Mouse (Mus musculus): ENCODE measurements around the gene Gm14085. TPM values are rescaled to one million over a fixed set of nuclear protein-coding genes. Genes with fewer than 3 reads are reported as not detected.

Gm14085 gene
- polyA plus RNA-seq, 1 experiment from 2014 or later = 0.05 TPM

- no peaks in the 10 kb centered on the region for H3K9me3 ChIP-seq (ENCODE audit: low read length)
- H3K36me3 ChIP-seq (replicated peaks; ENCODE audit: insufficient read depth, low read length) = no peaks in the 10 kb centered on the region
- no peak for DNase-seq
- H3K4me1 ChIP-seq (ENCODE audit: insufficient read depth) = no peaks in the 10 kb centered on the region
- WGBS (ENCODE audit: insufficient replicate concordance) = 48% methylated on average over 1 of the region's 1 CpGs
- H3K4me3 ChIP-seq (ENCODE audit: low read depth, low read length) = no peak overlapping the region
- no peak overlapping the region for H3K27ac ChIP-seq (ENCODE audit: low read depth)
- H3K27me3 ChIP-seq (ENCODE audit: insufficient read depth, low read length) = no peaks in the 10 kb centered on the region
- no peak for TF ChIP-seq EP300 (IDR thresholded peaks at IDR 0.05; ENCODE audit: low read depth)
- H3K4me2 ChIP-seq (ENCODE audit: low read depth, low read length) = no peak overlapping the region
- peak; percentile 56; the same call in 1 of the 2 replicates for ATAC-seq
- H3K9ac ChIP-seq (replicated peaks) = no peak overlapping the region
Observed at GRCm38 (mm10) chr2:122572438-122572837, 87.7 kb downstream of the Gm14085 start.

- no peaks in the 10 kb centered on the region for H3K36me3 ChIP-seq (replicated peaks; ENCODE audit: insufficient read depth, low read length)
- no peaks in the 10 kb centered on the region for H3K4me1 ChIP-seq (ENCODE audit: insufficient read depth)
- ATAC-seq (no peak), DNase-seq (no peak)
- H3K4me2 ChIP-seq (ENCODE audit: low read depth, low read length) = no peak overlapping the region
- H3K4me3 ChIP-seq (ENCODE audit: low read depth, low read length) = no peak overlapping the region
- no peaks in the 10 kb centered on the region for H3K9me3 ChIP-seq (ENCODE audit: low read length)
- H3K9ac ChIP-seq (replicated peaks) = no peak overlapping the region
- 57% methylated on average over 11 of the region's 11 CpGs for WGBS (ENCODE audit: insufficient replicate concordance)
- no peaks in the 10 kb centered on the region for H3K27me3 ChIP-seq (ENCODE audit: insufficient read depth, low read length)
- no peak overlapping the region for H3K27ac ChIP-seq (ENCODE audit: low read depth)
- TF ChIP-seq CTCF (IDR thresholded peaks at IDR 0.05; ENCODE audit: low read depth) = no peak
- no peak for TF ChIP-seq EP300 (IDR thresholded peaks at IDR 0.05; ENCODE audit: low read depth)
Observed at GRCm38 (mm10) chr2:122575470-122575869, 90.7 kb downstream of the Gm14085 start.

GRCm38 (mm10) chr2:122576295-122576694 lies 91.6 kb downstream of the Gm14085 start:
- H3K36me3 ChIP-seq (replicated peaks; ENCODE audit: insufficient read depth, low read length) = no peaks in the 10 kb centered on the region
- no peak overlapping the region for H3K4me3 ChIP-seq (ENCODE audit: low read depth, low read length)
- no peaks in the 10 kb centered on the region for H3K9me3 ChIP-seq (ENCODE audit: low read length)
- H3K4me1 ChIP-seq (ENCODE audit: insufficient read depth) = no peaks in the 10 kb centered on the region
- 39% methylated on average over 5 of the region's 5 CpGs for WGBS (ENCODE audit: insufficient replicate concordance)
- no peaks in the 10 kb centered on the region for H3K27me3 ChIP-seq (ENCODE audit: insufficient read depth, low read length)
- H3K9ac ChIP-seq (replicated peaks) = no peak overlapping the region
- DNase-seq (no peak), ATAC-seq (peak; percentile 49)
- no peak overlapping the region for H3K4me2 ChIP-seq (ENCODE audit: low read depth, low read length)
- H3K27ac ChIP-seq (ENCODE audit: low read depth) = no peak overlapping the region; the same call in 1 of the 2 replicates
- TF ChIP-seq CTCF (IDR thresholded peaks at IDR 0.05; ENCODE audit: low read depth) = no peak
- no peak for TF ChIP-seq EP300 (IDR thresholded peaks at IDR 0.05; ENCODE audit: low read depth)

- Histone ChIP-seq H3K36me3 (replicated peaks; ENCODE audit: insufficient read depth, low read length) (no peaks in the 10 kb centered on the region), H3K27ac (ENCODE audit: low read depth) (no peak overlapping the region), H3K4me3 (ENCODE audit: low read depth, low read length) (no peak overlapping the region), H3K27me3 (ENCODE audit: insufficient read depth, low read length) (no peaks in the 10 kb centered on the region), H3K4me1 (ENCODE audit: insufficient read depth) (no peaks in the 10 kb centered on the region), H3K4me2 (ENCODE audit: low read depth, low read length) (no peak overlapping the region), H3K9me3 (ENCODE audit: low read length) (no peaks in the 10 kb centered on the region), H3K9ac (replicated peaks) (no peak overlapping the region)
- ATAC-seq (no peak), DNase-seq (no peak)
- TF ChIP-seq EP300 (IDR thresholded peaks at IDR 0.05; ENCODE audit: low read depth) (no peak), CTCF (IDR thresholded peaks at IDR 0.05; ENCODE audit: low read depth) (no peak)
- WGBS (ENCODE audit: insufficient replicate concordance) = 71% methylated on average over 1 of the region's 1 CpGs
Observed at GRCm38 (mm10) chr2:122577316-122577715, 92.6 kb downstream of the Gm14085 start.

Other genes with a start within 250 kb of the Gm14085 start
- gene Duox2, start 186.5 kb upstream of the Gm14085 start, polyA plus RNA-seq (2015; fragmentation: Nextera tagmentation; extraction: Ambion mirVana) = 0.02 TPM in 2 replicates
- not detected in 2 replicates for gene Duoxa2, start 186.0 kb upstream of the Gm14085 start, polyA plus RNA-seq (2015; fragmentation: Nextera tagmentation; extraction: Ambion mirVana)
- not detected in 2 replicates for gene Duoxa1, start 171.2 kb upstream of the Gm14085 start, polyA plus RNA-seq (2015; fragmentation: Nextera tagmentation; extraction: Ambion mirVana)
- not detected in 2 replicates for gene Duox1, start 169.3 kb upstream of the Gm14085 start, polyA plus RNA-seq (2015; fragmentation: Nextera tagmentation; extraction: Ambion mirVana)
- 1.2 and 1.3 TPM in 2 replicates for gene Shf, start 115.8 kb upstream of the Gm14085 start, polyA plus RNA-seq (2015; fragmentation: Nextera tagmentation; extraction: Ambion mirVana)
- 1.8 TPM in 2 replicates for gene Slc28a2, start 58.5 kb upstream of the Gm14085 start, polyA plus RNA-seq (2015; fragmentation: Nextera tagmentation; extraction: Ambion mirVana)
- 28.0 and 30.6 TPM in 2 replicates for gene Gatm, start 126.4 kb downstream of the Gm14085 start, polyA plus RNA-seq (2015; fragmentation: Nextera tagmentation; extraction: Ambion mirVana)
- gene AA467197, start 152.0 kb downstream of the Gm14085 start, polyA plus RNA-seq (2015; fragmentation: Nextera tagmentation; extraction: Ambion mirVana) = 6.0 and 6.8 TPM in 2 replicates
- gene Slc30a4, start 217.7 kb downstream of the Gm14085 start, polyA plus RNA-seq (2015; fragmentation: Nextera tagmentation; extraction: Ambion mirVana) = 1.6 and 1.7 TPM in 2 replicates